Mouse (Mus musculus) Patski (cell line): Measurements from ENCODE around the gene Gm572. TPM values are rescaled to one million over a fixed set of nuclear protein-coding genes. Genes with fewer than 3 reads are reported as not detected.
A peak's percentile ranks its signal among the peaks of the same experiment; 100 is the strongest.

Source experiments
- ATAC-seq: fragments of 100-300 bp; one replicate; pipeline ENCODE4 v1.8.0; 2021
- CTCF ChIA-PET: fragments of 350-600 bp; sonication (Branson Sonifier 250); formaldehyde crosslinking; loops from one replicate; lab custom pipeline; 2022; ENCODE audit warnings: inconsistent platforms; lab: Charles Lee
- POLR2A ChIA-PET: fragments of 350-600 bp; sonication (Branson Sonifier 250); formaldehyde crosslinking; loops from one replicate; lab custom pipeline; 2022; ENCODE audit warnings: antibody characterized with exemption, inconsistent platforms; lab: Charles Lee
- DNase-seq: peaks from one replicate; pipeline ENCODE4 v3.0.0-alpha.2; 2011; ENCODE audit warnings: low read depth, low spot score
- H3K27me3 ChIP-seq: fragments of 371-371 bp; one replicate; pipeline ENCODE4 v1.5.1; 2021
- CTCF ChIP-seq: fragments of 100-300 bp; IDR thresholded peaks from one replicate; pipeline ENCODE4 v1.5.1; 2021
- in situ Hi-C: fragments of 300-500 bp; cut with MboI; formaldehyde crosslinking; loops from 3 replicates; pipeline ENCODE4 v1.11.1; 2018; ENCODE audit warnings: low pct_unique_long_range_greater_than_20kb, mixed read lengths
- polyA plus RNA-seq: library from polyadenylated mRNA; unstranded; gene quantifications from one replicate; pipeline ENCODE4 v1.2.3, GENCODE M21; 2021

Gene Gm572
- polyA plus RNA-seq, 1 experiment from 2014 or later: not detected

DNA sequence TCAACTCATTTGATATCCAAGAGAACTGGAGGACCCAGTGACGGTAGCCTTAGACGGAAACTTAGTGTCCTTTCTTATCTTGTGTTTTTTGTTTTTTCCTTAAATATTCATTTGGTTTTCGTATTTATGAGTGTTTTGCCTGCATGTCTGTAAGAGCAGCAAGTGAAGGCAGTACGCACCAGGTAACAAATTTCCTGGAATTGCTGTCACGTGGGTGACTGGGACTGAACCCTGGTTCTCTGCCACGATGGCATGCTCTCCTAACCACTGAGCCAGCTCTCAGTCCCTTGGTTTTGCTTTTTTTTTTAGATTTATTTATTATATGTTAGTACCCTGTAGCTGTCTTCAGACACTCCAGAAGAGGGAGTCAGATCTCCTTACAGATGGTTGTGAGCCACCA lies 1.8 kb downstream of the Gm572 start:
- DNase-seq (no peak), ATAC-seq (no peak)
- ChIA-PET POLR2A (no interaction called here), CTCF (interaction anchor here (1.0 to 1.3 kb wide), 2 partner anchors 13 to 20 kb away, joined by 3 read pairs; no protein-coding TSS in a partner anchor)
- in situ Hi-C loops: no loop called here
- no peak for TF ChIP-seq CTCF
- H3K27me3 ChIP-seq: no peaks in the 10 kb centered on the region

DNA sequence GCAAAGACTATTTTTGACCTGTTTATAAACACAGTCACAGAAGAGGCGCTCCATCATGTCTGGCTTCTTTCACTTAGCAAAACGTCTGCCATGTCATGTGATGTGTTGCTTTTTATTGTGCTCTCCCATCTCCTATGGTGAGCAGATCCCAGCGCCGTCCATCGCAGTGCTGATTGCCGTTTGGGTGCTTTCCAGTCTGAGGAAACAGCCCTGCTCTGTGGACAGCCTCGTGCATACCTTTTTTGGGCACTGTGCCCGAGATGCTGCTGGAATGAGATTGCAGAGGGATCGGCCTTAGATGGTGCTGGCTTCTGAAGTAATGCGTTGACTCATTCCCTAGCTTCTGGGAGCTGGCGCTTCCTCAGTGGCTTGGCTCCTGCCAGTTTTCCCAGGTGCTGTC lies 3.5 kb downstream of the Gm572 start:
- in situ Hi-C loops: no loop called here
- H3K27me3 ChIP-seq: no peaks in the 10 kb centered on the region
- ChIA-PET POLR2A (no interaction called here), CTCF (no interaction called here)
- no peak for TF ChIP-seq CTCF
- peak; percentile 54 for ATAC-seq
- no peak for DNase-seq

DNA sequence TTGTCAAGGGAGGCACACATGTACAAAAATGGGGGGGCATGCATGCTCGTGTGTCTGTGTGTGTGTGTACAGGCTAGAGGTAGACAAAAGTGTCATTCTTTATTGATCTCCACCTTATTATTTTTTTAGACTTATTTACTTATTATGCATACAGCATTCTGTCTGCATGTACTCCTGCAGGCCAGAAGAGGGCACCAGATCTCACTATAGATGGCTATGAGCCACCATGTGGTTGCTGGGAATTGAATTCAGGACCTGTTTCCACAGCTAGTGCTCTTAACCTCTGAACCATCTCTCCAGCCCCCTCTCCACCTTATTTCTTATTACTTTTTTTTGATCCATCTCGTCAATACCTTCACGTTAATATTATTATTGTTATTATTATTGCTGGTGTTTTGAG lies 6.2 kb downstream of the Gm572 start:
- in situ Hi-C loops: no loop called here
- no peaks in the 10 kb centered on the region for H3K27me3 ChIP-seq
- no peak for ATAC-seq
- ChIA-PET CTCF (no interaction called here), POLR2A (no interaction called here)
- peak; percentile 60 for TF ChIP-seq CTCF
- no peak for DNase-seq

DNA sequence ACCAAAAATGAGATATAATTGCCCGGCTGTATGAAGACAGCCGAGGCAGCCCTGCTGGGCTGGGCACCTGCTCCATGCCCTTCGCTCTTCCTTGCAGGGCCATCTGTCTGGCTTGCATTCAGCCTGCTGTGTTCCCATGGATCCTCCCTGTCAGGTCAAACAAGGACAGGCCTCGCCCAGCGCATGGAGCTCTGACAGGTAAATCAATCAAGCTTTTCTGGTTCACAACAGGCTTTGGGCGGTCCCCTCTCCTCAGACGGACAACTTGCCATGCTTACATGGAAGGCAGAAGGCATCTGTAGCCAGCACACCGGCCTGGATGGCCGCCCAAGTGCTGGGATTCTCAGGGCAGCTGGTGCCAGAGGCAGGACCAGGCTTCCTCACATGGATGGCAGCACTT lies 7.9 kb downstream of the Gm572 start:
- in situ Hi-C loops: no loop called here
- DNase-seq (no peak), ATAC-seq (no peak)
- CTCF ChIA-PET: no interaction called here
- H3K27me3 ChIP-seq: no peaks in the 10 kb centered on the region
- POLR2A ChIA-PET: no interaction called here
- TF ChIP-seq CTCF: no peak

DNA sequence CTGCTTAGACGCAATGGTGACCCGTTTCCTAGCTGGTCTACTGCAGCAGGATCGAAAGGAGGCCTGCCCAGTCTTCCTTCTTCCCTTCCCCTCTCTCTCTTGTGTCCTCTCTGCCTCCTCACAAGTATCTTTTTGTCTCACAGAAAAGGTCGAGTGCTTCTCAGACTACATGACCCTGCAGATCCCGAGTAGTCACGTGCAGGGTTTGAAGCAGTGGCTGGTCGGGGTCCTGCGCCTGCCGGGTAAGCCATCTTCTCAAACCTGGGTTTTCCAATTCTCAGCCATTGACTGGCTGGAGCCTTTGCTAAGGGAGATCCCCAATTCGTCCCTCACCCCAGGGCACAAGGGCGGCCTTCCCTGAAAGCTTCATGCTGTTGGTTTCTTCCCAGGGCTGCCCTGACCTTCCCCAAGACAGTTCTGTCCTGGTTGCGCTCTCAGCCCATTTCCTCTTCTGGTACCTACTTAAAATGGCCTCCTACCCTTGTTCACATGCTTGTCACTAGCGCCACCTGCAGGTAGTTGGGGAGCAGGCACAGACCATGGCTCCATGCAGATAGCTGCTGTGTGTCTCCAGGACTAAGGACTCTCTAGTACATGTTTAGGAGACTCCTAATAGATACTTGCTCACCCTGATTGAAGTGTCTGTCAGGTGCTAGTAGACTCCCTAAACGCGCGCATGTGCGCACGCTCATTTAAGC lies 11.7 kb downstream of the Gm572 start:
- no peaks in the 10 kb centered on the region for H3K27me3 ChIP-seq
- CTCF ChIA-PET: interaction anchor here (0.7 kb wide), 1 partner anchor 11 kb away, joined by 3 read pairs; no protein-coding TSS in a partner anchor
- POLR2A ChIA-PET: no interaction called here
- in situ Hi-C loops: no loop called here
- ATAC-seq: no peak
- TF ChIP-seq CTCF: peak; percentile 56
- DNase-seq: no peak

DNA sequence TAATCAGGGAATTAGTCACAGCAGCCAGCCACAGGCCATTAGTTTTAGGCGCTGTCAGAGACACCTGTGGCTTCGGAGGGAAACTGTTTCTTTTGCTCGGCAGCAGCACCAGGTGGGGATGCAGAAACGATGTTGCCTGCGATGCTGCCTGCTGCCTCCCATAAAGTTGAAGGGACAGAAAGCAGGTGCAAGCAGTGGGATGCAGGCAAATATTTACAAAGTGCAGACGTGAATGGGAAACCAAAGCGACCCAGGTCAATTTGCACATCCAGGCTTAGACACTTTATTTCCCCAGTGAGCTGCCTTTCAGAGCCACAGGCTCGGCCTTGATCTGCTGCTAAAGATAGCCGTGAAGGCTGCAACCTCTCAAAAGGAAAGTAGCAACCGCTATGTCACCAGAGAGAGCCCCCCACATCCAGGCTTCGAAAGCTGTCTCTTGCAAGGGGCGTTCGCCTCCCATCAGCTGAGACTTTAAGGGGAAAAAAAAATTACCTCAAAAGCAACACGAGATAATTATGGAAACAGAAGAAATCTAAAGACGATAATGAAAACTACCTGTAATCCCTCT lies 13.7 kb downstream of the Gm572 start:
- POLR2A ChIA-PET: no interaction called here
- CTCF ChIA-PET: no interaction called here
- DNase-seq: no peak
- no peaks in the 10 kb centered on the region for H3K27me3 ChIP-seq
- in situ Hi-C loops: no loop called here
- TF ChIP-seq CTCF: no peak
- no peak for ATAC-seq

DNA sequence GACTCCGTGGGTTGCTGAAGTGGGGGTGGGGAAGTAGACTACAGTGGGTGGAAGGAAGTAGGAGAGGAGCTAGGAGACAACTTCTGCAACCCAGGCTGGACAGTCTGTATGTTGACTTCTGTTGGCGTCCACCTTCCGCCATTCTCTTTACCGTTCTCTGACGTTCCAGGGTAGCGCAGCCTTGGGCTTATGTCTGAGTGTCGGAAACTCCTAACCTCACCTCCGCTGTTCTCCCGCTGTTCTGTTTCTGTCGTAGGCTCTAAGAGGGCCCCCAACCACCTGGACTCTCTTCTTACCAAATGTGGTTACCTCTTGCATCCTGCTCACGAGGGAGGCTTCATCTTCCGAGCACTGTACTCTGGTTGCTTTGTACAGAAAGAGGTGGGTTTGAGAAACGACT lies 14.7 kb downstream of the Gm572 start:
- ATAC-seq: no peak
- no peak for DNase-seq
- no peak for TF ChIP-seq CTCF
- in situ Hi-C loops: no loop called here
- CTCF ChIA-PET: interaction anchor here (1.1 kb wide), 1 partner anchor 14 kb away, joined by 4 read pairs; the partner anchor contains the start of gene Gm572
- POLR2A ChIA-PET: no interaction called here
- no peaks in the 10 kb centered on the region for H3K27me3 ChIP-seq

DNA sequence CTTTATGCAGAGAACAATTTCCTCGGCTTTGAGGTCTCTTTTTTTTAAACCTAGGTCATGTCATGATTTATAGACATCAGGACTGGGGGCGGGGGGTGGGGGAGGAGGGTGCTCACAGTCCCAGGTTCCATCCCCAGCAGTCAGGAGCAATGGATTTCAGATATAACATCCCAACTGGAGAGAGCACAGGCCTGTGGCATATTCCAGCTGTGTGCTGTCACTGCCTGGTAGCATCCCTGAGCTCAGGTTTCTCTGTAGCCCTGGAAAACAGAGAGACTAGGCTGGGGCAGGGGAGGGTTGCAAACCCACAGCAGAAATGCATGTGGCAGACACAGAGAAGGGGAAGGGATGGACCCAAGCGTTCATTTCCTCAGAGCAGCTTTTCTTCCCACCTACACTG lies 17.1 kb downstream of the Gm572 start:
- no peaks in the 10 kb centered on the region for H3K27me3 ChIP-seq
- ATAC-seq: no peak
- CTCF ChIA-PET: interaction anchor here (1.6 kb wide), 1 partner anchor 44 kb away, joined by 5 read pairs; no protein-coding TSS in a partner anchor
- TF ChIP-seq CTCF: no peak
- no peak for DNase-seq
- in situ Hi-C loops: no loop called here
- POLR2A ChIA-PET: interaction anchor here (0.6 kb wide), 1 partner anchor 13 kb away, joined by 3 read pairs; no protein-coding TSS in a partner anchor

DNA sequence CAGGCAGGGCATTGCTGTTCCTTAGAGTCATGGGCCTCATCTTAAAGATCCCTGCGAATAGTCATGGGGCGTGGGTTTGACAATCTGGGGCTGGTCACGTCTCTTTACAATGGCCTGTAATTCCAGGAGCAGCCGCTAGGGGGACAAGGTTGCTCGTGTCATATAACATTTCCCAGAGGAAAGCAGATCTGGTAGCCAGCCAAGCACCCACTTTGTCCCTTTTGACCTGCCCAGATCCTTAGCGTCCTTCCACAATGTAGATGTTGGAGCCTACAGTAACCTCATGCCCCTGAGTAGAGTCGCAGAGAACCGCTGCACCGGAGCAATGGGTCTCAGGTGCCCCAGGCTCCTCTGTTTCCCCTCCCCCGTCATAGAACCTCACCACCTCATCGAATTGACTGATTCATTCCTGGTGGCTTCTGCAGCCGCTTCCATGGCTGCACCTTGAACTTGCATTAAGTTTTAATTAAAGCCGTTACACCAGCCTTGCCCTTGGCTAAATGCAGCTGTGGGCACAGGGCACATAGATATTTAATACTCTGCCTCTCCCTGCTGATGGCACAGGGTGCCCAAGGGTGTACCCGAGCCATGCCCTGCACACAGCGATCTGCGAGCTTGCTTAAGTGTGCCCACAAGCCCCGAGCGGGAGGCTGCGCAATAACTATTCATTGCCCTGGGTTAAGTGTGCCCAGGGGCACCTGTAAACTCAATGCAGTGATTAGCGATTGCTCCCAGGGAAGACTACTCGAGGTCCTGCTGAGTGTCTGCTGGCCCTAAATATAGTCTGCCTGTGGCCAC lies 19.2 kb downstream of the Gm572 start:
- no peak for ATAC-seq
- DNase-seq: no peak
- H3K27me3 ChIP-seq: no peaks in the 10 kb centered on the region
- POLR2A ChIA-PET: no interaction called here
- TF ChIP-seq CTCF: no peak
- in situ Hi-C loops: no loop called here
- CTCF ChIA-PET: interaction anchor here (1.4 to 1.5 kb wide), 2 partner anchors 25 to 30 kb away, joined by 3 to 4 read pairs; no protein-coding TSS in a partner anchor

DNA sequence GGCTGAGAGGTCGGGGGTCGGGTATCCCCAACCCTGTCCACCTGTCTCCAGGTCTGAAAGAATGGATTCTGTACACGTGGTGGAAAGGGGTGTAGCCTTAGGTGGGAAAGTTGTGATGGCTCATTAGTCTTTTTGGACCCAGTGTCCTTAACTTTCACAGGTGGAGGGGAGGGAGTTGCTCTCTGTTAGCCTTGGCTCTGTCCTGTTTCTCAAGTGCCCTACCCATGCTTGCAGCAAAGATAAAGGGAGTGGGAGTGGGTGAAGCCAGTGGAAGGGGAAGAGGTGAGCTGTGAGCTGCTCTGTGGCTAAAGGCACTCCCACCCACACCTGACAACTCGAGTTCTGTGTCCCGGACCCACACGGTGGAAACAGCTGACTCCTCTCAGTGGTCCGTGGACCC lies 20.2 kb downstream of the Gm572 start:
- DNase-seq (no peak), ATAC-seq (no peak)
- H3K27me3 ChIP-seq: no peaks in the 10 kb centered on the region
- no peak for TF ChIP-seq CTCF
- in situ Hi-C loops: no loop called here
- ChIA-PET POLR2A (no interaction called here), CTCF (no interaction called here)

DNA sequence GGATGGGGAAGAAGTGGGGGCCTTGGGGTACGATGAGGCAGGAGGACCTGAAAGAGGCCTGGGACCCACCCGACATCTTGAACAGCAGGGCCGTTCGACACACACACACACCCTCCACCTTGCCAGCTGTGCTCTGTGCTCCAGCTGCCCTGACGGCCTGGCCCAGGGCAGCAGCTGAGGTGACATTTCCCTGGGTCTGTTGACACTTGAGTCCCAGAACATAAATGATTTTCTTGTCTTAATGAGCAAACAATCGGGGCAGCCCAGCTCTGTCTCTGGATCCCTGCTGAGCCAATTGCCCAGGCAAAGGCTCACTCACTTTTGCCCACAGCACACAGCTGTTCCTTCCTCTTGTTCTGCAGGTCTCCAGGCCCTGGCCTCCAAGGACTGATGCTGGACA lies 20.9 kb downstream of the Gm572 start:
- H3K27me3 ChIP-seq: no peaks in the 10 kb centered on the region
- ChIA-PET POLR2A (no interaction called here), CTCF (no interaction called here)
- ATAC-seq (no peak), DNase-seq (no peak)
- no peak for TF ChIP-seq CTCF
- in situ Hi-C loops: no loop called here
